Mouse (Mus musculus) c-Kit-positive CD71-negative TER-119-negative erythroid progenitor cells, embryonic 14.5 days (primary cell): ENCODE results near the gene Gch1.
"Not testable (repeated sequence)": the region's sequence is repeated elsewhere in the genome, so short reads cannot be mapped to it uniquely, and the experiment has no call there.

Experiments used
- DNase-seq: peaks from one replicate; pipeline ENCODE4 v3.0.0-alpha.2; 2013; ENCODE audit warnings: low read depth

The Gch1 gene

DNA sequence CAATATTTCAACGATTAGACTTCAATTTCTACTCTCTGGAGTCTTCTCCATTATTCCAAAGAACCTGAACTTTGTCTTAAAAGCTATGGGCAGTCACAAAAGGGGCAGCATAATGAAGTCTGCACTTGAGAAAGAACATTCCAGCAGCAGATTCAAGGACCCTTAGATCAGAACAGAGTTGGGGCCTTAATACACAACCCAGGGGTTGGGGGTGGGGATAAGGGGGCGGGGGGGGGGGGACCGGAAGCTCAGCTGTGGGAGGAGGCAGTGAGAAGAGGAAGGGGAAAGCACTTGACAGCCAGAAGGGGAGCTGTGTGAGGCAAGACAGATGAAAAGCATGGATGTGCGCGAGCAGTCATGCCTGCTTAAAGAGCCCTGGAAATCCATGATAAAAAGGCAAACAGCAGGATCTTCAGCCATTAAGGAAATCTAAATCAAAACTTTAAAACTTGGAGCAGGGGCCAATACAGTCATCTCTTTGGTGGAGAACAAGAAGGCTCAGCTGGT is 27.2 kb downstream of the Gch1 start:
- DNase-seq, result no peak

DNA sequence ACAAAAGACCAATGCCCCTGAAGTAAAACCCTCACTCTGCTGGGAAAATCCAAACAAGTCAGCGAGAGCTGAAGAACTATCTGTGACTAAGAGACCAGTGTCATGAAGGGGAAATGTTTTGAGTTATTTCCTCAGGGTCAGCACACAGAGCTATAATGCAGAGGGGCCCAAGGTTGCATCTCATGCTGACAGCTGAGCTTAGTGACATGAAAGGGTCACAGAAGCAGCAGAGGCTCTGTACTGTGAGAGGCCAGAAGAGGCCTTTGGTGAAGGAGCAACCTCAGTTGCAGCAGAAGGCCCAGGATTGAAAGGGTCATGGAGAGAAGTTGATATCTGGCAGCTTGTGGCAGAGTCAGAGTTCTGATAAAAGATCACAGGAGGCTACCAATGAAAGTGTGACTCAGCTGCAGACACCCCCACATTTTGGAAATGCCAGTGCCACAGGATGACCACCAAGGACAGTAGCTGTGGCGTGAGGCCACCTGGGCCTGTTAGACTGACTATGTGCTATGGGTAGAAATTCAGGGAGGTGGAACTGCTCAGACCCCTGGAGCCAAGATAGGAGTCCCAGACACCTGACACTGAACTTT is 29.1 kb downstream of the Gch1 start:
- DNase-seq, result no peak

DNA sequence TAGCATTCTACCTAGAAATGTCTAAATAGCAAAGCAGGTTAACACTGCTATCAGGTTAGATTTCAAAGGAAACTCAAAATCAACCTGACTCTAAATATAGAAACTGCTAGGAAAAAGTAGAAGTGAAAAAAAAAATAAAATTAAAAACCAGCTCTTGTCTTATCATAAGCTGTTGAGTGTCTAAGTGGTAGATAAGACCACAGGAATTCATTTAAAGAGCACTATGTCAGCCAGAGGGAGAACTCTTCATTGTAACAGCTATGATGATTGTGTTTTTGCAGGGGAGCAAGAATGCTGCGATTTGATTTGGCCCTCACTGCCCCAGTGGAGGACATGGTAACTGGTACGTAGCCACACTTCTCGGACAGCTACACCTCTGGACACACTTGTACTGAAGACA is 34.9 kb downstream of the Gch1 start:
- DNase-seq, result no peak

DNA sequence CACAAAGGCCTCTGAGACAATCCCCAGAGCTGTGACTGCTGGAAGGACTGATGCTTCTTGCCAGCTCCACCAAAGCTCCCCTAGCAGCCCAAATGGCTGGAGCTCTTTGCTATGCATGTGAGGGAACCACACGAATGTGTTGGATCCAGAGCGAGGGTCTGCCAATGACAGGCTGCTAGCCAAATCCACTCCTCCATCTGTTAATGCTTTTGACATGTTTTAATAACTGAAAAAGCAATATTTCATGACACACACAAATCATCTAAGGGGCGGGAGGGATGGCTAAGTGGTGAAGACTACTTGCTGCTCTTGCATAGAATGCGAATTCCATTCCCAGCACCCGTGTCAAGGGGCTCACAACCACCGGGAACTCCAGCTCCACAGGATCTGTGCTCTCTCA is 37.9 kb downstream of the Gch1 start:
- no peak for DNase-seq

DNA sequence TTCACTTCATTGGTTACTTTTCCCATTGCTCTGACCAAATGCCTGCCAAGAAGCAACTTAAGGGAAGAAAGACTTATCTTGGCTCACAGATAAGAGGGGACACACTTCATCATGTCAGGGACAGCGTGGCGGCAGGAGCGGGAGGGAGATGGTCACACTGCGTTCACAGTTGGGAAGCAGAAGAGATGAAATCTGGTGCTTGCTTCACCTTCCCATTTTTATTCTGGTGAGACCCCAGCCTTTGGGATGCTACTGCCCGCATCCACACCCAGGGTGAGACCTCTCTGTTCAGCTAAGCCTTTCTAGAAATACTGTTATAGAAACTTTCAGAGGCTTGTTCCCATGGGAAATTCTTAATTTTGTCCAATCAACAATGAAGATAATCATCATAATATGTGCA is 44.9 kb downstream of the Gch1 start:
- DNase-seq, result no peak

DNA sequence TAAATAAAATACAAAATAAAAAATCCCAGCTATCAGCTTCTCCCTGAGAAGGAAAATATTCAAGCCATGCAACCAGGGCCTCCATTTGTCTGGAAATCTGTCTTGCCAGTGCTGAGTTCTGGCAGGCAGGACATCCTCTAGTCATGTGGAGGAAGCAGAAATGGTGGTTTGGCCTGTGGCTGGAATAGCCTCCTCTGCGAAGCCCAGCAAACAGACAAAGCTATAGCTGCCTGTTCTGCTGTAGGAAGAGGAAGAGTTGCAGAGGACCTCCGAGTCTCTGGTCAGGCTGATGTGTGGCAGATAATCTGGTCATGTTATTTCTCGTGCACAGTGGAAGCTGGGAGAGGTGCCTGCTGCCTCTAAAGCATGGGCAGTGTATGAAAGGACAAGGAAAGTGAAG is 50.4 kb downstream of the Gch1 start:
- no peak for DNase-seq

DNA sequence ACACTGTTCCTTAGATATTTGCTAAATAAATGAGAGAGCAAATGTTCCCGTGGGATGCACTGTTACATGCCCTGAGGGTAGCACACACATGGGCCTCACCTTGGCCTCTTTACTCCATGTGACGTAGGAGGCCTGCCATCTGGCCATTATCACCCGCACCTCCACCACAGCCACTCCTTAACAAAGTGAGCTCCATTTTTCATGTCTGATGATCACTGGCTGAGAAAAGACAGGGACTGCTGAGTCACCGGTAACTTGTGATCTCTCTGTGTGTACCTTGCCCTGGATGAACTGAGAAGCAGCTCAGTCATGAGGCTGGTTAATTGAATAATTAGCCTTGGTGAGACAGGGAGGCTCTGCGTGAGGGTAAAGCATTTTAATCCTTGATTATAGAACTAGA is 52.6 kb downstream of the Gch1 start:
- no peak for DNase-seq

DNA sequence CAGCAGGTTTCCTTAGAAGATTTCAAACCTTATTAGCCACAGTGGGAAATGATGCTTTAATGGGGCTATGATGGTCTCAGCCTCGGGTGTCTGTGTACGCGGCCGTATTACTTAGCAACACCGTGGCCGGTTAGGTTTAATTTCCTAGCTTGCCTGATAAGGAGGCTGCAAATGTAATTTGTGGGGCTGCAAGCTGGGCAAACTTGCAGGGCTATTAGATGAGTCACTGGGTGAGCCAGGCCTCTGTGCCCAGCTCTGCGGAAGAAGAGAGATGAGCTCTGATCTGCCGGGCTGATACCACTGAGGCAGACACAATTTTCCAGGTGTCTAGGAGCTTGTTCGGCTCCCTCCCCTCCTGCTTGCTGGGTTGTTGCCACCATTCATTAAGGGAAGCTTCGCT is 55.3 kb downstream of the Gch1 start:
- no peak for DNase-seq

DNA sequence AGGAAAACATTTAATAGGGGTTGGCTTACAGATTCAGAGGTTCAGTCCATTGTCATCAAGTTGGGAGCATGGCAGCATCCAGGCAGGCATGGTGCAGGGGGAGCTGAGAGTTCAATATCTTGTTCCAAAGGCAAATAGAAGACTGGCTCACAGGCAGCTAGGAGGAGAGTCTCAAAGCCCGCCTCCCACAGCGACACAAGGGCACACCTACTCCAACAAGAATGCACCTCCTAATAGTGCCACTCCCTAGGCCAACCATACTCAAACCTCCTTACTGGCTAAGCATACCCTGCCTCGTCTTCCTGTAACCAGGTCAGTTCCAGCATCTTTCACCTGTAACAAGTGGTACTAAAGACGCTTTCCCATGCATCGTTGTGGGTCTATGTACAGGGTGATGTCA is 61.2 kb downstream of the Gch1 start:
- DNase-seq, result no peak

DNA sequence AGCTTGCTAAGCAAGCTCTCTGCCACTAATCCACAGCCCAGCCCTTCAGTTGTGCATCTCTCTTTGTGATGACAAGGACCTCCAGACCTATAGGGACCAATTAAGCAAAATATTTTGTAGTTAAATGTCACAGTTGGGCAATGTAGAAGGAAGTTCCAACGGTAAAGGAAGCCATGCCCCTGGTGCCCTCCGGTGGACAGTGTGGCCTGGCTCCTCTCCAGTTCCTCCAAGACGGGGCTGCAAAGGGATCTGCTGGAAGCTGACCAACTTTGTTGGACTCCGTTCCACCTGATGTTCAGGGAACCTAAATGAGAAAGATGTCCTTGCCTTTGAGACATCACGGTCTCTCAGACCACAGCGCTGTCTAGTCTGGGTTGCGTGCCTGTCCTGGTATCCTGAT is 71.7 kb downstream of the Gch1 start:
- DNase-seq, result no peak

DNA sequence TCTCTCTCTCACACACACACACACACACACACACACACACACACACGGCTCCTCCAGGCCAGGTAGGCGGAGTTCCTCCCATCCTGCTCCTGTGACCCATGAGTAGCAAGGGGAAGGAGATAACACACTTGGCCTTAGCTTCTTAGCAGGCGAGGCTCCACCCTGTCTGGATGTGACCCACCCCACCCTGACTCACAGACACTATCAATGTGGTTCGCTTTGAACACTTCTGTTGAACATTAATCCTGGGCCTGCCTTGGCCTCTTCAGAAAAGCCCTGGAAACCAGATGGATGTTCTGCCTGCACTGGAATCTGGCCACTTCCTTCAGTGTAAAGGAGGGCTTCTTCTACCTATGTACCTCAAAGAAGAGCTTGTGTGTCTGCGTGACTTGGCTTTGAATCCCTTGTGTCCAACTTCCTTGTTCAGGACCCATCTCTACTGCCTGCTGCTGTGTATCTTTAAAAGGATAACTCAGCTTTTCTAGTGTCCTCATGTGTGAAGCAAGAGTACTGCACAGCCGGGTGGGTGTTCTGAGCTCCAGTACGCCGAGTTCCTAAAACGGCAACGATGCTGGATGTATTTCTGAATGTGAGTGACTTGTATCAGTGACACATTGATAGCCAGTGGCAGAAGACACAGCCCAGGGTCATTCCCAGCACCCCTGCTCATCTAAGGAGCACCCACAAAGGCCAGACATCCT is 73.0 kb downstream of the Gch1 start:
- no peak for DNase-seq

DNA sequence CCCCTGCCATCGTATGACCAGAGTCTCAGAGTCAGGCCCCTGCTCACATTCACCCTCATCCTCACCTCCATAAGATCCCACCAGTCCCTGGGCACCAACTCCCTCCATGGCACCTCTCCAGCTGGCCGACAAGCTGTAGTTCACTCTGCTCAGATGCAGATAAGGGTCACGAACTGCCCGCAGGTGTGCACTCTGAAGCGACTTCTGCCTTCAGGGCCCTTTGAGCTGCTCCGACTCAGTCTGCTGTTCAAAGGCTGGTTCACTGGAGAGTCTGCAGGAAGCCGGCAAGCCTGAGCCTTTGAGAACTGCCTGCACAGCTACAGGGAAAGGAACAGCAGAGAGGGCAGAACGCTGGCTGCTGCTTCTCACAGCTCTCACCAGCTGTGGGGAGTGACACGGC is 74.1 kb downstream of the Gch1 start:
- DNase-seq, result no peak

DNA sequence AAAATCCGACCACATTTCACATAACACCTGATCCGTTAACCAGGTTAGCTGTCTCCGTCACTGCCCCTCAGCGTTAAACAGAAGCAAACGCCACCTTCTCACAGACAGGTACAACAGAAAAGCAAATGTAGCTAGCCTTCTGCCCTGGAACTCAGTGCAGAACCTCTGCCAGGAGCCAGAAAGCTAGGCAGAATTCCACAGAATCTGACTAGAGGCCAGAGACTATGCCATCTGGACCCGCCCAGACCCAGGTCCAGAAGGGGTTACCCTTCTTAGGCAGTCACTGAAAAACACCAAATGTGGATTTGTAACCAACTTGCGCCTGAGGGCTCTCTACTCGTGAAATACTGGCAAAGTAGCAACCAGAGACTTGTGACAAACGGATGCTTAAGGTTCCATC is 77.9 kb downstream of the Gch1 start:
- DNase-seq, result no peak

DNA sequence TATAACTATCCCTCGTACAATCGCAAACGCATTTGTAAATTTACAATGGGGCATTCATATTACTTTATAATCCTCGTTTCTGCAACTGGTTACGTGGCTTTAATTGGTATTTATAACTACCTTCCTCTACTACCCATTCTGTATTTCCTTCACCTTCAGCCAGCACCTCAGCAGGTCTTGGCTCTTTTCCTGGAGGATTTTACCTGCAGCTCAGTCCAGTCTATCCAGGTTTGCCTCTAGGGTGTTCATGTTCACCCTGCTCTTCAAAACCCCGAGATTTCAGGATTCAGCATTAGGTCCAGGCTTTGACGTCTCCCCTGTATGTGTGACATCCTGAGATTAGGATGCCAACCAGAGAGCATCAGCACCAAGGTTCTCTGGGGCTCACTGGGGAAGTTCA is 78.8 kb downstream of the Gch1 start:
- not testable (repeated sequence) for DNase-seq

DNA sequence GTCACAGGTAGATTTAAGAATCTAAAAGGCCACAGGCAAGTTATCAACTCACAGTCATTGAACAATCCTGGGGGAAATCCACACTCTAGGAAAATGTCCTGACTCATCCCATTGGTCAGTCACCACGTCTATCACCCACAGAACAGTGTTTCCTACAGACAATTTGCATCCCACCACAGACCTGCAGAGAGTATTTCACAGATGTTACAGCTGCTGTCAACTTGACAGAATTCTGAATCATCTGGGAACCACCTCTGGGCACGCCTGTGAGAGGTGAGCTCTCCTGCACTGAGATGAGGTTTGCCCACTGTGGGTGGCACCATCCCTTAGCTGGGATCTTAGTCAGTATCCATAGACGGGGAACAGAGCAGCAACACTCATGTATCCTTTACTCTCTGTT is 81.8 kb downstream of the Gch1 start:
- no peak for DNase-seq

DNA sequence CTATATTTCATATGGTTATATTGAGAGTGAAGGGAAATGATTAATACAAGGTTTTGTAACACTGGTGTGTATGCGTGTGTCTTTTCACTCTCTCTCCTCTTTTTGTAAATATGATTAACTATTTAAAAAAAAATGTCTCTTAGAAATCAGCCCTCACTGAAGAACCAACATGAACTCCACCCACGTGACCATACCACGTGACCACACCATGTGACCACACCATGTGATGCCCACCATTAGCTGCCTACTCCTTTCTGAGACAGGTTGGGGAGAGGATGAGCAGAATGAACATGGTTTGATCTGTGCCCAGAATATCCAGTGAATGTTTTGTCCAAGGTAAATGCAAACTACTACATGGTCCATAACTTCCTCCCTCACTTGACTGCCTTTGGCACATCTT is 83.5 kb downstream of the Gch1 start:
- DNase-seq, result no peak

DNA sequence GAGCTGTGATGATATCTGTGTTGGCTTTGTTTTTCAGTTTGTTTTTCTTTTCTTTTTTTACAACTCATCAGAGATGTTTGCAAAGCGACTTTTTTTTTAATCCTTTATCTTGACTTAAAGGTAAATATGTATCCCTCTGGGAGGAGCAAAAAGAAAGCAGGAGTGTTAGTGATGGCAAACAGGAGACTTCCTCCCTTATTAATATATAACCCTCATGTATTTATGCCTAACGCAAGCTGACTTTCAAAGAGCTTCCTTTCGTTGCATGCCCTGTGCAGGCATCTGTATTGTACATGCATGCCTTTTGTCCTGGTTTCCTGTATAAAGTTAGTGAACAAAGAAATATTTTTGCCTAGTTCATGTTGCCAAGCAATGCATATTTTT is 84.0 kb downstream of the Gch1 start:
- no peak for DNase-seq

DNA sequence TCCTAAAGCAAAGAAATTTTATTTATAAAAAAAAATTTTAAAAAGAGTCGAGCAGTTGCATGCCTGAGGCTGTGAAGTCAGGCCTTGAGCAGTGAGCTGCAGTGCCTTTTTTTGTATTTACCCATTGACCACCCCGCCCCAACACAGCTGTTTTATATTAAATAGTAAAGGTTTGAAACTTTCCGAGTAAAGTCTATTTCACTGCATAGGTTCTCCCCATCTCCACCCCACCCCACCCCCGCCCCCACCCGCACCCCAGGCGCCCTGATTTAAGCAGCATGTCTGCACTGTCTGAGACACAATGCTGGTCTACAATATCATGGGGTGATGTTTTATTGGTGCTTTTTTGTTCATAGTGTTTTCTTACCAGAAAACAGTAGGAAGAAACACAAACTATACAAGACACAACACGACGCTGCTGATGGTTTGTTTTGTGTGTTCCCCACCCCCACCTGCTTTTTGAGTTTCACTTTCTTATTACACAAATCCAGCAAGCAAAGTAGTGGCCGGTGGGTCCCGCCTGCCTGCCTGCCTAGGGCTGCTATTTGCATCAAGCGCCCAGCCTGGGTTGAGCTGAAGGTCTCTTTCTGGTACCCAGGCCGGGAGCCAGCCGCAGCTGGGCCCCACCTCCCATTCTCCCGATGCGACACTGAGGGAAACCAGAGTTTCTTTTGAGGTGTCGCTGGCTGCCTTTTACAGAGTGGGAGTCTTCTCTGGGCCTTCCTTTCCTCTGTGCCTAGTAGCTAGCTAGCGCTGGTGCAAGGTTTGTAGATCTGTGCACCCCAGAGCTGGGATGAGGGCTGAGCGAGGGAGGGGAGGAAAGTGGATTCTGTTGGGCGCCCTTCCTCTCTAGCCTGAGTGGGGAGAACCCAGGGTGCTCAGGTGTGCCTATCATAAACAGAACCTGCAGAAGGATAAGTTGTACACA is 84.7 kb downstream of the Gch1 start:
- no peak for DNase-seq
